Mouse (Mus musculus): ENCODE data around the gene Tmem141. TPM values are rescaled to one million over a fixed set of nuclear protein-coding genes. Genes with fewer than 3 reads are reported as not detected.

The Tmem141 gene
- polyA plus RNA-seq, 1 experiment from 2014 or later = 8.3 TPM

DNA sequence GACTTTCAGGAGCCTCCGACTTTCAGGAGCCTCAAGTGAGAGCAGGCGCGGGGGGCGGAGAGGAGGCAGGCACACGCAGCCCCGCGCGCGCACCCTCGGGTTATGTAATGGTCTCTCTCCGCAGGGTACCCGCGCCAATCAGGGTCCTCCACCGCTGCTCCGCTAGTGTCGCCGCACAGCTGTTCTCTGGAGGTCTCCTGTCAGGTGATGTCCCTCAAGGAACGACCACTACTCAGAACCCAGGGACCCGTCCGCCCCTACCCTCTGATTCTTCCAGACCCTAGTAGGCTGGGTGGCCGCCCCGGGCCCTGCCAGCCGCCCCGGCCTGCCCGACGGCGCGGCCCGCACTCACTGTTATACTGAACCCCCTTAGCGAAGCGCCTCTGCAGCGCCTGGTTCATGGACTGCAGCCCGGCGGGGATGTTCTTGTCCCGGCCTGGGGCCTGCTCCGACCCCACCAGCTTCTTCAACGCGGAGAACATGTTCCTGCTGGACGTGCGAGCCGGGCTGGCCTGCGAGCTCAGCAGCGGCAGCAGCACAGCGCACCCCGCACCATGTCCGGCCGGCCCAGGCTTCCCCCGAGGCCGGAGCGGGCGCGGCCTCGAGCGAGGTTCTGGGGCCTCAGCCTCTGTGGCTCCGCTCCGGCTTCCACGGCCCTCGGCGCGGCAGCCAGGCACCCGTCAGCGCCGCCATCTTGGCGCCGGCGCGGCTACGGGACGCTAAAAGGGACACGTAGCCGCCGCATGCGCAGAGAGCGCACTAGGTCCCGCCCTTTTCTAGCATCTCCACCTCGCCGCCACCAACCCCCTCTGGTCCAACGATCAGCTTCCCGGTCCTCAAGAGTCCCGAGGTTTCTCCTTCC, 13.8 kb downstream of the Tmem141 start, which contains the start of gene Rabl6:
Gene Rabl6, minus strand, starts transcription at position 761 of the 862 bp plus-strand sequence.
- no peaks in the 10 kb centered on the region for H3K9me3 ChIP-seq (replicated peaks)
- H3K9ac ChIP-seq = peak within 1 kb of the TSS; percentile 94
- H3K4me3 ChIP-seq (replicated peaks) = peak within 1 kb of the TSS; percentile 86
- ATAC-seq (ENCODE audit: low read depth) = peak; percentile 85
- DNase-seq = peak; percentile 78
- H3K4me1 ChIP-seq (replicated peaks) = peaks cover 35% of the 10 kb centered on the region
- H3K27ac ChIP-seq = peak within 1 kb of the TSS; percentile 88
- H3K36me3 ChIP-seq = peaks cover 12% of the 10 kb centered on the region
- peaks cover 5% of the 10 kb centered on the region for H3K27me3 ChIP-seq
- H3K4me2 ChIP-seq = peak within 1 kb of the TSS; percentile 79
- WGBS (ENCODE audit: insufficient replicate concordance) = under 1% methylated on average over 80 of the region's 80 CpGs

DNA sequence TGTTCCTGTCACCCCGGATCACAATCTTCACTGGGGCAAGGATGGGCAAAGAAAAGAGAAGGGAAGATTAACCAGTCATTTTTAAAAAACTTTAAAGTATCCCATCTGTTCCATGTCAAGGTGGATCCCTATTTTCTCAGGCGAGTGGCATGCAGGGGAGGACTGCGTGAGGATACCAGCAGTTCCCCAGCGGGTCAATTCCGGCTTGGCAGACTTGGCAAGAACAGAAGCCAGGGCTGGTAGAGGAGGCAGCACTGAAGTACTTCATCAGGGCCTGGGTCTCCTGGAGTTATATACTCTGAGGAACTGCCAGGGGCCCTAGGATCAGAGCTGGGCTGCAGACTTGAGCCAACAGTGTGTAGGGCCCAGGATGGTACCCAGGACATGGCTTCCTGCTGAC, 19.3 kb downstream of the Tmem141 start:
- 86% methylated on average over 5 of the region's 5 CpGs for WGBS (ENCODE audit: insufficient replicate concordance)
- no peaks in the 10 kb centered on the region for H3K27me3 ChIP-seq
- peaks cover 43% of the 10 kb centered on the region for H3K4me1 ChIP-seq (replicated peaks)
- H3K27ac ChIP-seq = no peak overlapping the region
- no peaks in the 10 kb centered on the region for H3K9me3 ChIP-seq (replicated peaks)
- H3K4me2 ChIP-seq = no peak overlapping the region
- peaks cover 66% of the 10 kb centered on the region for H3K36me3 ChIP-seq
- ATAC-seq (ENCODE audit: low read depth) = no peak
- H3K4me3 ChIP-seq (replicated peaks) = no peak overlapping the region
- no peak for DNase-seq
- H3K9ac ChIP-seq = no peak overlapping the region

DNA sequence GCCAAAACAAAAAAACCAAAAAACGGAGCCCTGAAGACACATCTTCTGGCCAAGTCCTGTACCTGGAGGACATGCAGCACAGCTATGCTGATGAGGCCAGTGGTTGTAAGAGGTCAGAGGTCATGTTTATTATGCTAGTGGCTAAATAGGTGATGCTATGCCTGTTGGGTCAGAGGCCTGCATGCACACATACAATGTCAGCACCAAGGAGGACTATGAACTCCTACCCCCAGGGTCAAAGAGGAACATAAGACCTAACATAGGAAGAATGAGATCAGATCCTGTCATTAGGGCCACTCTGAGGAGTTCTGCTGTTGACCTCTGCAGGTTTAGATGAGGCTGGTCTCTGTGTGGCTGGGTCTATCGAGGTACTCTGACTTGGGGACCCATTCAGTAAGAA, 21.8 kb downstream of the Tmem141 start:
- ATAC-seq (ENCODE audit: low read depth) = peak; percentile 61
- Histone ChIP-seq H3K36me3 (peaks cover 91% of the 10 kb centered on the region), H3K4me1 (replicated peaks) (peaks cover 24% of the 10 kb centered on the region), H3K9ac (no peak overlapping the region), H3K9me3 (replicated peaks) (no peaks in the 10 kb centered on the region), H3K27me3 (no peaks in the 10 kb centered on the region), H3K4me3 (replicated peaks) (no peak overlapping the region), H3K4me2 (no peak overlapping the region), H3K27ac (no peak overlapping the region)
- no peak for DNase-seq
- WGBS (ENCODE audit: insufficient replicate concordance) = 77% methylated on average over 2 of the region's 2 CpGs

DNA sequence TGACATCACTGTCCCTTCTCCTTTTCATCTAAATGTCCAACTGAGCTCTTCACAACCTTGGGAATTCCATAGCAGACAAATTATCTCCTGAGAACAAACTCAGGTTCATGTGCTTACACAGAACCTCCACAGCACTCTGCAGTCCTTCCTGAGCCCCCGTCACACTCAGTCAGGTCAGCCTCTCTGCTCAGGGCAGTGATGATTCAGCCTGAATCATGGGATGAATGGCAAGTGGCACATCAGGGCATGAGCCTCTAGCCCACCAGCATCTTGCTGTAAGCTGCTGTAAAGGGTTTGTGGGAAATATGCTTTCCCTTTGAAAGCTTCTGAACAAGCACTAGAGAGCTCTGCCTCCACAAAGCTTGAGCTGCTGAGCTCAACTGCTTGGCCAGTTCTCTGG, 23.1 kb downstream of the Tmem141 start:
- H3K27ac ChIP-seq = no peak overlapping the region
- DNase-seq (no peak), ATAC-seq (ENCODE audit: low read depth) (no peak)
- 80% methylated on average over 1 of the region's 1 CpGs for WGBS (ENCODE audit: insufficient replicate concordance)
- no peak overlapping the region for H3K4me3 ChIP-seq (replicated peaks)
- no peak overlapping the region for H3K9ac ChIP-seq
- H3K4me1 ChIP-seq (replicated peaks) = peaks cover 16% of the 10 kb centered on the region
- no peaks in the 10 kb centered on the region for H3K27me3 ChIP-seq
- H3K4me2 ChIP-seq = no peak overlapping the region
- no peaks in the 10 kb centered on the region for H3K9me3 ChIP-seq (replicated peaks)
- peaks cover 95% of the 10 kb centered on the region for H3K36me3 ChIP-seq

DNA sequence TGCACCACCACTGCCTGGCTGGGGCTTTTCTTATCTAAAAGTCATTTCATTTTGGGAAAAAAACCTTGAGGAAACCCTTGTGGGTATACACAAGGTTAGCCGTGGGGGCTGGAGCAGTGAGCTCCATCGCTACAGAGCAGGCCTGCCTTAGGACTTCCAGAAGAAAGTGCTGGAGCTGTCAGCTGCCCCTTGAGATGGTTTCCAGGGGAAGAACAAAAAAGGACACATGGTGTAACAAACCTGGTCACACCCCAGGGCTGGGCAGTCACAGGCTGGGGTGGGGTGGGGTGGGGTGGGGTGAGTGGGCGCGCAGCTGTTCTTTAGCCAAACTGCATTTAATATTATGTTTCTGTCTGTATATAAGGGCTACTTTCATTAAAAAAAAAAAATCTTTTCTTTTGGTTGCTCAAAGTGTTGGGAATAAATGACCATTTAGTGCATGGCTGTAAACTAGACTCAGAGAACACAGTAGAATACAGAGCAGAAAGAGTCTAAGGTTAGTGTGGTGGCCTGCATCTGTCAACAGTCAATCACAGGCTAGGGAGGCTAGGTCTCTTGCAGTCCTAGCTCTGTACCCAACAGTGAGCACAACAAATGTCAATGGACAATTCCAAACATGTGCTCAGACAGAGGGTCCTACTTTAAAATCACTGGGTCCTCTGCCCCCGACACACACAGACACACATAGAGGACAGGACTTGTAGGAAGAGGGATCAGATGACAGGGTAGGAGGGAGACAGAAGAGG, 24.9 kb downstream of the Tmem141 start:
- DNase-seq (no peak), ATAC-seq (ENCODE audit: low read depth) (no peak)
- Histone ChIP-seq H3K27me3 (no peaks in the 10 kb centered on the region), H3K4me2 (no peak overlapping the region), H3K36me3 (peaks cover 95% of the 10 kb centered on the region), H3K4me3 (replicated peaks) (no peak overlapping the region), H3K27ac (no peak overlapping the region), H3K9ac (no peak overlapping the region), H3K9me3 (replicated peaks) (no peaks in the 10 kb centered on the region), H3K4me1 (replicated peaks) (peaks cover 16% of the 10 kb centered on the region)
- 88% methylated on average over 5 of the region's 5 CpGs for WGBS (ENCODE audit: insufficient replicate concordance)

DNA sequence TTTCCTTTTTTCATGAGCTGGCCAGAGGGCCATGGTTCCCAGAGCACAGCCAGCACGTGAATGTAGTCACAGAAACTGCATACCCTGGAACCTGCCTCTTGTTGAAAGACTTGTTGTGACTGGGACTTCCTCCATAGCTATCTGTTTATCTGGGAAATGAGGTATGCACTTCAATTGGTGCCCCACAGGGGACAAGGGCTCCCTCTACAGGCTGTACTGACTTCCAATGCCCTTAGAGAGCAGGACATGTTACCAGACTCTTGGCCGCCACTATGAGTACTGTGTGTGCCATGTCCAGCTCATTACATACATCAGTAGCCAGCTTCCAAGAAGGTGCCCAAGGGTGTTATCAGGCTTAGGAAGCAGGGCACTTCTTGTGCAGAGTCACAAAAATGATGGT, 29.9 kb downstream of the Tmem141 start:
- peak; percentile 41; the same call in 1 of the 2 replicates for ATAC-seq (ENCODE audit: low read depth)
- WGBS (ENCODE audit: insufficient replicate concordance) = 69% methylated on average over 2 of the region's 2 CpGs

DNA sequence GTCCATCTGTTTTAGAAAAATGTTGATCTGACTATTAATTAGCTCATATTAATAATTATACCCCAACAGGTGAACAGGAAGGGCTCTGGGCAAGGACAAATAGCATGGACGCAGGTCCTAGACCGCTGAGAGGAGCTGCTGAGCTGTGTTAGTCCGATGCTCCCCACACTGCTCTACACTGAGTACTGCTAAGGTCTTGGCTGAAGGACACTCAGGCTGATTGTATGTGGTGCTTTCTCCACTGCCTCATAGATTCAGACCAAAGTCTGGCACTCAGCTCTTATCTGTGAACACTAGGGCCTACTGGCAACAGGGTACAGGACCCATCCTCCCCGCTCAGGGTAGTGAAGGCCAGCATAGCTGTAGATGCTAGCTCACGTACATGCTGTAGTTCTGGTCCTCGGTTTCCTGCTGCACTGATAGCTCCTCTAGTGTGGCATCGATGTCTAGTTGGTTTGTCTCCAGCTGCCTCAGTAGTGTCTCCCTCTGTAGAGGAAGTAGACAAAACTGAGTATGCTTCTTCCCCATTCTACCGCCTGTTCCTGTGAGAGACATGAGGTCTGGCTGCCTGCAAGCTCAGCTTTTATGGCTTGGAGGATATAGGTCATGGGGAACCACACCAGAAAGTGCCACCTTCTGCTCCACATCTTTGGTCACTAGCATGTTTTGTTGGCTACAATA, 33.4 kb downstream of the Tmem141 start:
- Histone ChIP-seq H3K27ac (peak overlapping the region; percentile 37; the same call in 1 of the 2 replicates), H3K4me2 (no peak overlapping the region), H3K9ac (no peak overlapping the region), H3K27me3 (no peaks in the 10 kb centered on the region), H3K4me1 (replicated peaks) (0 out of 2 replicates have a peak, but pooled peaks cover 4% of the 10 kb centered on the region), H3K36me3 (peaks cover 93% of the 10 kb centered on the region), H3K9me3 (replicated peaks) (no peaks in the 10 kb centered on the region), H3K4me3 (replicated peaks) (no peak overlapping the region)
- no peak for DNase-seq
- ATAC-seq (ENCODE audit: low read depth) = no peak
- WGBS (ENCODE audit: insufficient replicate concordance) = 73% methylated on average over 8 of the region's 8 CpGs

More for the DNA sequence above, 29.9 kb downstream of the Tmem141 start:
- H3K9ac ChIP-seq = no peak overlapping the region
- peaks cover 88% of the 10 kb centered on the region for H3K36me3 ChIP-seq
- DNase-seq = no peak
- H3K4me3 ChIP-seq (replicated peaks) = no peak overlapping the region
- H3K27me3 ChIP-seq = no peaks in the 10 kb centered on the region
- no peaks in the 10 kb centered on the region for H3K4me1 ChIP-seq (replicated peaks)
- H3K9me3 ChIP-seq (replicated peaks) = no peaks in the 10 kb centered on the region
- H3K4me2 ChIP-seq = no peak overlapping the region
- no peak overlapping the region for H3K27ac ChIP-seq

DNA sequence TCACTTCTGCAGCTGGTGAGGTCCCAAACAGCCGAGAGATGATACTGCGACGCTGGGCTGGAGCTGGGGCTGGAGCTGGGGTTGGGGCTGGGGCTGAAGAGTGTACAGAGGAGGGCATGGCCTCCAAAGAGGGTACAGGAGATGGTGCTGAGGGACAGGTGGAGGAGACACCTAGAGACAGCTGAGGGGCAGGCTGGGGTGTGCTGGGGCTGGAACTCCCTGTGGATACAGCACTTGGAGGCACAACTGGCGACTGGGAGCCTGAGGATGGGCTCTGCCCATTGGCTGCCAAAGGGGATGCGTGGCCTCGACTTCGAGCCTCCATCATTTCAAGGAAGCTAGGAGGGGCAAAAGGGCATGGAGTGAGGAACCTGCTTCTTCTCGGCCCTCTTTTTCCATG, 34.5 kb downstream of the Tmem141 start:
- no peaks in the 10 kb centered on the region for H3K9me3 ChIP-seq (replicated peaks)
- DNase-seq (no peak), ATAC-seq (ENCODE audit: low read depth) (no peak)
- peaks cover 15% of the 10 kb centered on the region for H3K4me1 ChIP-seq (replicated peaks)
- H3K4me3 ChIP-seq (replicated peaks) = no peak overlapping the region
- H3K27me3 ChIP-seq = no peaks in the 10 kb centered on the region
- WGBS (ENCODE audit: insufficient replicate concordance) = 82% methylated on average over 8 of the region's 8 CpGs
- no peak overlapping the region for H3K27ac ChIP-seq
- H3K4me2 ChIP-seq = no peak overlapping the region
- peaks cover 89% of the 10 kb centered on the region for H3K36me3 ChIP-seq
- no peak overlapping the region for H3K9ac ChIP-seq

DNA sequence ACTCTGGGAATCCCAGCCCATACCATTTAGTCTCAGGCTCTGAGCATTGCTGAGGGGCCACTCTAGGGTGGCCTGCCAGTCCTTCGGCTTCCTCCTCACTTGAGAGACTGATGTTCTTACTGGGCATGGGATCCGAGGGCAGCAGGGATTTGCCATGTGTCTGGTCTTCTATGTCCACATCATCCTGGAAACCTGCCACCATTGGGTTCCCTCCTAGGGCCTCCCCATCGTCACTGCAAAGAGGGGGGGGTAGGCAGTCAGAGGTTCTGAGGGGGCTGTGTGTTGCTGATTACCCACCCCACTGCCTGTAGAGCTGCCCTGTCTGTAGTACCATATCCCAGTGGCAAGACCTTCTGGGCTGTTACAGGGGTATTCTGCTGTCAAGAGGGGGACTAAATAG, 36.2 kb downstream of the Tmem141 start:
- no peaks in the 10 kb centered on the region for H3K9me3 ChIP-seq (replicated peaks)
- H3K4me1 ChIP-seq (replicated peaks) = peaks cover 31% of the 10 kb centered on the region
- 69% methylated on average over 3 of the region's 3 CpGs for WGBS (ENCODE audit: insufficient replicate concordance)
- H3K4me2 ChIP-seq = no peak overlapping the region
- H3K4me3 ChIP-seq (replicated peaks) = no peak overlapping the region
- H3K36me3 ChIP-seq = peaks cover 72% of the 10 kb centered on the region
- no peak overlapping the region for H3K9ac ChIP-seq
- no peak for DNase-seq
- peaks cover 9% of the 10 kb centered on the region for H3K27me3 ChIP-seq
- no peak for ATAC-seq (ENCODE audit: low read depth)
- no peak overlapping the region for H3K27ac ChIP-seq

DNA sequence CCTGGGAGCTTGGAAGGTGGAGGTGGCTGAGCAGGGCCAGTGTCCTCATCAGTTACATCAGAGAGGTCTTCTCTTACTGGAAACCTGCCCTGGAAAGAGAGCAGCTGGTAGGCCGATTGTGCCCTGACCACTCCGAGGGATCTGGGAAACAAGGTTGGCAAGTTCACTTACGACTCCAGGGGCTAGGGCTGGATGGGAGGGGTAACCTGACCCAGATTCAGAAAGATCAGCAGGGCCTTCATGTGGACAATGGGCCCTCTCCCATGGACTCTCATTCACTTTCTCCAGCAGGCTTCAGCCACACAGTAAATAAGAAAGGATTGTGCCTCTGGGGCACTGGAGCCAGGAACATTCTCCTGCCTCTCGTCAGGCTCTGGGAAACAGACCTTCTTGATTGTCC, 36.9 kb downstream of the Tmem141 start:
- ATAC-seq (ENCODE audit: low read depth) (no peak), DNase-seq (no peak)
- H3K9ac ChIP-seq = no peak overlapping the region
- peaks cover 37% of the 10 kb centered on the region for H3K4me1 ChIP-seq (replicated peaks)
- no peak overlapping the region for H3K4me3 ChIP-seq (replicated peaks)
- H3K27ac ChIP-seq = no peak overlapping the region
- no peak overlapping the region for H3K4me2 ChIP-seq
- WGBS (ENCODE audit: insufficient replicate concordance) = 89% methylated on average over 4 of the region's 4 CpGs
- H3K9me3 ChIP-seq (replicated peaks) = no peaks in the 10 kb centered on the region
- peaks cover 16% of the 10 kb centered on the region for H3K27me3 ChIP-seq
- H3K36me3 ChIP-seq = peaks cover 65% of the 10 kb centered on the region

DNA sequence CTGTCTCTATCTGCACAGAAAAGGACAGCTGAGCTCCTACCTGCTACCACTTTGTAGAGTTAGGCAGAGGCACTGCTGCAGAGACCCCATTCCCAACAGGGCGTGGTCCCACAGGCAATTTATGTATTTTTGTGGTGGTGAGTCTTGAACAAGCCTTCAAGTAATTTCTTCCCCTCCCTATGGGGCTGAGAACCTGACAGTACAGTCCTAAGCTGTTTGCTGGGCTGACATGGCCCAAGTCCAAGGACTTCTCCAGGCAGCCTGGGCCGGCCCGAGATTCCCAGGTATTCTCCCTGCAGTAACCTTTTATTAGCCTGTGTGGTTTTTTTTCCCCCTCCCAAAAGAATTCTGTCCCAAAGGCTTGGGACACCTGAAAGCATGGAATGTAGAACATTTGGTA, 37.7 kb downstream of the Tmem141 start:
- Histone ChIP-seq H3K9me3 (replicated peaks) (no peaks in the 10 kb centered on the region), H3K4me3 (replicated peaks) (no peak overlapping the region), H3K36me3 (peaks cover 62% of the 10 kb centered on the region), H3K9ac (no peak overlapping the region), H3K27ac (no peak overlapping the region), H3K4me2 (no peak overlapping the region), H3K27me3 (peaks cover 23% of the 10 kb centered on the region), H3K4me1 (replicated peaks) (peaks cover 44% of the 10 kb centered on the region)
- DNase-seq (no peak), ATAC-seq (ENCODE audit: low read depth) (no peak)
- 71% methylated on average over 3 of the region's 3 CpGs for WGBS (ENCODE audit: insufficient replicate concordance)

Measured in liver, embryonic 13.5 days (tissue).